Mouse (Mus musculus): ENCODE measurements at regions not wholly inside any gene's neighbourhood (a gene's known extent, or its start where the extent isn't known, plus 50 kb on each side); places are given as distances from the start of the nearest gene placed in this dataset.

- no peak for DNase-seq
Observed at GRCm38 (mm10) chr1:166811341-166812071, 129.9 kb upstream of the Fmo9 start.

DNA sequence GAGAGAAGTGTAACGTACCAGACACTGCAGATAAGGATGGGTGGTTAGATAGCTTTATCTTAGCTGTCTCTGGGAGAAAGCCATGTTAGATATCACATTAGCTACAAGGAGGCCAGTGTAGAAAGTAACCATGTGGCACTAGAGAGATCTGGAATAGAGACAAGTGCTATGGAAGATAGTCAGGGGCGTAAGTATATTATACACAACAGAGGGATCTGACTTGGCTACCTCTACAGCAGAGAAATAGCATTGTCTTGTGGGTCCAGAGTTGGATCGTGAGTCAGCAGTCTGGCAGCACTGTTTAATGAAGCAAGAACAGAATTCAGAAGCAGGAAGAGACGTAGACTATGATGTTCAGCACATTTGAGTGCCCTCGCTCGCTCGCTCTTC lies 130.4 kb upstream of the Fmo9 start:
- DNase-seq = no peak

GRCm38 (mm10) chr1:166812920-166813439 lies 131.3 kb upstream of the Fmo9 start:
- no peak for DNase-seq

- no peak for DNase-seq
Observed at GRCm38 (mm10) chr1:166817927-166818326, 136.3 kb upstream of the Fmo9 start.

- no peak for DNase-seq
Observed at GRCm38 (mm10) chr1:166818682-166819081, 137.0 kb upstream of the Fmo9 start.

DNA sequence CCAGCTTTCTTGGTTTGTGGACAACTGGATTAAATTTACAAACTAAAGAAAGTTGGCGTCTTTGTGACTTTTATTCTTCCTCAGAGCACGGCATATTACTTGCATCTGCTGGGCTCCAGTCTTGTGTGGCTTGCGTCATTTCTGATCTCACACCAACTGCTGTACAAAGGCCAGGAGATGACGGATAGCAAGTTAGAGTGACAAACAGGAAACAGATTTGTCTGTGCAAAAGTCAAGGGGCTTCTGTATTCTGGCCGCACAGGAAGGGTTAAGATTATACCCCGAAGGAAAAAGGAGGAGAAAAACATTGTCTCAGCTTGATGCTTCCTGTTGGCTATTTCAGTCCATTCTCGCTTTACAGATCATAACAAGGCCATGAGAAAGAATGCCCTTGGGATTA lies 137.8 kb upstream of the Fmo9 start:
- no peak for DNase-seq

DNA sequence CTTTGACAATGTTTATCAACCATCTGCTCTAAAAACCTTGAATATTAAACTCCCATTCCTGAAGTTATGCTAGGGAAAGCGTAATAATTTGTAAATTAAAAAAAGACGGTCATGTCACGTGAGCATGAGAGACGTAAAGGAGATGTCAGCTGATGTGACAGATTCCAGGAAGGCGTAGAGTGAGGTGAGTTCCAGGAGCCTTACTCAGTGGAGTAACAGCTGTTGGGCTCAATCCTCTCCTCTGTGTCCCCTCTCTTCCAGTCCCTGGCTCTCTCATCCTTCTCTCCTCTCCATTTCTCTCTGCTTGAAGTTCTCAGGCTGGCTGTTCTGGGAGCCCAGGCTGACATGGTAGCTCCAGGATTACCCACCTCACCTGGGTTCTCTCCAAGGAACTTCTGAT lies 138.4 kb upstream of the Fmo9 start:
- DNase-seq = no peak

DNA sequence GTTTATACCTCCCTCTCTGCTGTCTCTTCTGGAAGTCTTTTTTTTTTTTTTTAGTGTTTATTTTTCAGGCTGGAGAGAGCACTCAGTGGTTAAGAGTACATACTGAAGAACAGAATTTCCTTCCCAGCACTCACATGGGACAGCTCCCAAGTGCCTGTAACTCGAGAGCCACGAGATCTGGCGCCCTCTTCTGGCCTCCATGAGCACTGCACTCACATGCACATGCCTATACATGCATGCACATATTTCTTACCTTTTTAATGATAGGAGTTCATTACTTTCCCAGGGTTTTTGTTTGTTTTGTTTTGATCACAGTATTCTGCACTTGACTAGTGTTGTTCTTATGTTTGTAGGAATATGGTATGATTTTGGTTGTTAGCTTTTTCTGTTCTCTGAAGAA lies 139.5 kb upstream of the Fmo9 start:
- DNase-seq = no peak

DNA sequence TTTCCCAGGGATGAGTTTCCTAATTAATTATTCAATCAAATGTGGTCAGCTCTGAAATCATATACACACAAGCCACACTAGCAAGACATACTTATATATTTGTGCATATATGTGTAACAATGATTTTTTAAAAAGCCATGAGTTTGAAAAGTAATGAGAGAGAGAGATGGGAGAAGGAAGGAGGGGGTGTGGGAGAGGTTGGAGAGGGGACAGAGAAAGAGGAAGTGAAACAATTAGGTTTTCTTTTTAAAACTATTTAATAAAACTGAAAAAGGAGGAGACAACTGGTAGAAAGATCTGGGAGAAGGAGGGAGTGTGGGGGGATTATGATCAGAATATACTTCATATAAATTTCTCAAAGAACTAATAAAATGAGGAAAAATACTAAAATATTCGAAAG lies 155.7 kb upstream of the Fmo9 start:
- DNase-seq = no peak

GRCm38 (mm10) chr1:166839833-166840232 lies 158.2 kb upstream of the Fmo9 start:
- no peak for DNase-seq

- peak; percentile 10 for DNase-seq
Observed at GRCm38 (mm10) chr1:166843397-166843877, 157.8 kb upstream of the Fam78b start.

- no peak for DNase-seq
Observed at GRCm38 (mm10) chr1:166846566-166846965, 154.7 kb upstream of the Fam78b start.

DNA sequence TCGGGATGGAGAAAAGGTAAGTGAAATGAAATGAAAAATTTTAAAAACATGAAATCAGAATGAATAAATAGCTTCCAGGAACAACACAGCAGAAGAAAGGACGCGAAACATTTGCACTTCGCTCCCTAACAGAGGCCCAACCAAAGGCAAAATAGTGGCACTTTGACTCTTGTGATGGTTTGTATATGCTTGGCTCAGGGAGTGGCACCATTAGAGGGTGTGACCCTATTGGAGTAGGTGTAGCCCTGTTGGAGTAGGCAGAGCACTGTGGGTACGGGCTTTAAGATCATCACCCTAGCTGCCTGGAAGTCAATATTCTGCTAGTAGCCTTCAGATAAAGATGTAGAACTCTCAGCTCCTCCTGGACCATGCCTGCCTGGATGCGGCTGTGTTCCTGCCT lies 154.0 kb upstream of the Fam78b start:
- DNase-seq = no peak

- DNase-seq = no peak
Observed at GRCm38 (mm10) chr1:166848015-166848535, 153.1 kb upstream of the Fam78b start.

- DNase-seq = no peak
Observed at GRCm38 (mm10) chr1:166855988-166856387, 145.2 kb upstream of the Fam78b start.

DNA sequence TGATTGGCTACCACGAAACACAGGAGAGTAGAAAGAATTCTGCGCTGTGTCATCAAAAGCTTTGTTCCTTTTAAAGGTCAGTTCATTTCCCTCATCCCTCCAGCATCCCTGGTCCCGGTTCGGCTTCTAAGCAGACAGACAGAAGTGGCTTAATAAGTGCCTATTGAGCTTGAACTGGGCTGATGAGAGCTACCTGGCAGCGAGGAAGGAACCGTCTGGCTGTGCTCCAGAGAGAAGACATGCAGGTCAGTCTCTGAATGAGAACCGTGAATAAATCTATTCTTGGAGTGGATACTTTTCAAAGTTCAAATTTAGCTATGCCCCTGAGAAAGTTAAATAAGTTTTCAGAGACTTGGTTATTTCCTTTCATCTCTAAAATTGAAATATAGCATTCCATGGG lies 135.0 kb upstream of the Fam78b start:
- DNase-seq = no peak

DNA sequence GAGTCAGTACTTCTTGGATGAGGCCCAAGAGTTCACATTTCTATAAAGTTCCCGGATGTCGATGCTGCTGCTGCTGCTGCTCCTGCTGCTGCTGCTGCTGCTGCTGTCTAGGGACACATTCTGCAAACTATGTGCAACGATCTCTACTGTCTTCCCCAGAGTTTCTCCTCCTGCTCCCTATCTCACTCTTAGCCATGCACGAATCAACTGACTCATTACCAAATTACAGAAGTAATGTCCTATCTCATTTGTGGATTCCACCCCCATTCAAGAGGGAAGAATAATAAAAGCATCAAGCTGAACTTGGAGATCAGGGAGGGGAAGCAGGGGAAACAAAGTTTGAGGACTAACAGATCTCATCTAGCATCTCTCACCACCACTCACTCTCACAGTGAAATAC lies 130.0 kb upstream of the Fam78b start:
- no peak for DNase-seq

GRCm38 (mm10) chr1:166876452-166876851 lies 124.8 kb upstream of the Fam78b start:
- no peak for DNase-seq

DNA sequence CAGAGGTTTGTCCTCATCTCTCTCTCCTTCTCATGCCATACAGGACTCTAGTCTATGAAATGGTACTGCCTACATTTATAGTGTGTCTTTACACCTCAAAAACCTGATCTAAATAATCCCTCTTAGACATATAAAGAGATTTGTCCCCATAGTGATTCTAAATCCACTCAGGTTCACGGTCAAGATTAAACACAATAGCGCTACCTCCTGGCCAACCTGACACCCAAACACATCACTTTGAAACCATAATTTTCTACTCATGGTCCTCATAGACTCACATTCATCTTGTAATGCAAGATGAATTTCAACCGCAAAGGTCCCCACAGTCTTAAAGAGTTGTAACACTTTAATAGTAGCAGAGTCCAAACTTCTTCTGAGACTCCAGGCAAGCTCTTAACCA lies 118.0 kb upstream of the Fam78b start:
- no peak for DNase-seq

- DNase-seq = no peak
Observed at GRCm38 (mm10) chr1:166895945-166896344, 105.3 kb upstream of the Fam78b start.

DNA sequence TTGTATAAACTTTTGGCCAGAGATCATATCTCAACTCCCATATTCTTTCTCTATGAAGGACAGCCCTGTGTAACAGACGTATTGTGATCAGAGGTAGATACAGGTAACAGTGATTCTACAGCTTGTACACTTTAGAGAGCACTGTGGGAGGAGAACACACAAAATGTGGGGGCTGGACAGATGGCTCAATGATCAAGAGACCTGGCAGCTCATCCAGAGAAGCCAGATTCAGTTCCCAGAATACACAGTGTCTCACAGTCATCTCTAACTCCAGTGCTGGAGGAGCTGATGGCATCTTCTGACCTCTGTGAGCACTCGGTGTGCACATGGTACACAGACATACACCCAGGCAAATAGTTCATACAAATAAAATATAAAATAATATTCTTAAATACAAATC lies 102.5 kb upstream of the Fam78b start:
- DNase-seq = no peak

DNA sequence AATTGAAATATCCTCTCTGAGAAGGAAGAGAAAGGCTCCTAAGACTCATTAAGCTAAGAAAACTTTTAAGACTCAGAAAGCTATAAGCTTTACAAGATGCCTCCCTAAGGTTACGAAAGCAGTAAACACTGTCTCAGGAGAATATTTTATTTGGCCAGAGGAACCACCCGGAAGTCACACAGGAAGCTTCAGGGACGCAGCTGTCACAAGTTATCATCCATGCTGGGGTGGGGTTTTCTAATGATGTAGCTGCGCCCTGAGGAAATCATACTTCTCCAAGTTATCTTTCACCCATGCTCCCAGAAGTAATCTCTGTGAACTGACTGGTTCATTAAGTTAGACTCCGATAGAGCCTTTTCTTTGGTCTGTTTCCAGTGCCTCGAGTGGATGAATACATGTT lies 102.0 kb upstream of the Fam78b start:
- no peak for DNase-seq

DNA sequence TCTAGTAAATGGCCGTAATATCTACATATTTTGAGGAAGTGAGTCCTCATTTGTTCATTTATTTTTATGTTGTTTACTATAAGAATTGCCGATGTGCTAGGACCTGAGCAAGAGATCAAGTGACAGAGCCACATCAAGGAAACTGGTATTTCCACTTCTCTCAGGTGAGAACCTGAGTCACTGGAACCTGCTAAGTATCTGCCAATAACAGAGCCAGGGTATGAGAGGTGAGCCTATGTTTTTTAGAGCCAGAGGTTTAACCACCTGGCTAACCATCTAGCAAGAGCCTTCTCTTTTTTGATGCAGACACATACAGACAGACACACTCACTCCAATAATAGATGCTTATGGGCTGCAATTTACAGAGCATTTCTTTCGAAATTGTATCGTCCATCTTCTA lies 101.2 kb upstream of the Fam78b start:
- no peak for DNase-seq

- DNase-seq = peak; percentile 3
Observed at GRCm38 (mm10) chr1:166900441-166901161, 100.6 kb upstream of the Fam78b start.
